Mouse (Mus musculus) heart, adult 8-10 months (tissue): ENCODE measurements at regions not wholly inside any gene's neighbourhood (a gene's known extent, or its start where the extent isn't known, plus 50 kb on each side); places are given as distances from the start of the nearest gene placed in this dataset.

ENCODE experiments used
- DNase-seq: peaks from one replicate; pipeline ENCODE4 v3.0.0; 2022; ENCODE audit warnings: low spot score

- no peak for DNase-seq
These were observed 855.2 kb upstream of the Car8 start for GRCm38 (mm10) chr4:9094076-9094475.

GRCm38 (mm10) chr4:9083526-9083925, 844.7 kb upstream of the Car8 start:
- DNase-seq = peak; percentile 26

- no peak for DNase-seq
These were observed 843.1 kb upstream of the Car8 start for GRCm38 (mm10) chr4:9081701-9082562.

- DNase-seq = no peak
These were observed 842.1 kb upstream of the Car8 start for GRCm38 (mm10) chr4:9080821-9081493.

- DNase-seq = no peak
These were observed 841.0 kb upstream of the Car8 start for GRCm38 (mm10) chr4:9079828-9080245.

- no peak for DNase-seq
These were observed 835.6 kb upstream of the Car8 start for GRCm38 (mm10) chr4:9074447-9074846.

GRCm38 (mm10) chr4:9073736-9074428, 835.0 kb upstream of the Car8 start:
- no peak for DNase-seq

GRCm38 (mm10) chr4:9072321-9072720, 833.5 kb upstream of the Car8 start:
- DNase-seq = no peak

GRCm38 (mm10) chr4:9067874-9068273, 829.0 kb upstream of the Car8 start:
- DNase-seq = peak; percentile 37

GRCm38 (mm10) chr4:9065981-9066815, 827.4 kb upstream of the Car8 start:
- DNase-seq = no peak

- no peak for DNase-seq
These were observed 823.1 kb upstream of the Car8 start for GRCm38 (mm10) chr4:9061941-9062340.

- no peak for DNase-seq
These were observed 821.4 kb upstream of the Car8 start for GRCm38 (mm10) chr4:9060221-9060620.

GRCm38 (mm10) chr4:9057676-9058075, 818.8 kb upstream of the Car8 start:
- peak; percentile 28 for DNase-seq

- no peak for DNase-seq
These were observed 818.3 kb upstream of the Car8 start for GRCm38 (mm10) chr4:9057113-9057512.

- no peak for DNase-seq
These were observed 817.0 kb upstream of the Car8 start for GRCm38 (mm10) chr4:9055876-9056275.

GRCm38 (mm10) chr4:9055266-9055820, 816.5 kb upstream of the Car8 start:
- DNase-seq = no peak

GRCm38 (mm10) chr4:9048817-9049216, 810.0 kb upstream of the Car8 start:
- no peak for DNase-seq

- no peak for DNase-seq
These were observed 808.3 kb upstream of the Car8 start for GRCm38 (mm10) chr4:9047151-9047550.

GRCm38 (mm10) chr4:9046436-9046835, 807.6 kb upstream of the Car8 start:
- no peak for DNase-seq

GRCm38 (mm10) chr4:9046030-9046429, 807.2 kb upstream of the Car8 start:
- DNase-seq = no peak

- no peak for DNase-seq
These were observed 797.2 kb upstream of the Car8 start for GRCm38 (mm10) chr4:9036005-9036404.
